Mouse (Mus musculus): Measurements from ENCODE around the gene Pdhb.

Gene Pdhb

GRCm38 (mm10) chr14:8172507-8173410 lies at the start of gene Pdhb:
TSS of gene Pdhb (minus strand) at chr14:8173025.
- in situ Hi-C loops (cut with MboI, MseI), result no loop called here

GRCm38 (mm10) chr14:8222561-8222960 lies 49.7 kb upstream of the Pdhb start:
- in situ Hi-C loops (cut with MboI, MseI), result no loop called here

GRCm38 (mm10) chr14:8220912-8221311 lies 48.1 kb upstream of the Pdhb start:
- in situ Hi-C loops (cut with MboI, MseI), result no loop called here

GRCm38 (mm10) chr14:8220306-8220705 lies 47.5 kb upstream of the Pdhb start:
- in situ Hi-C loops (cut with MboI, MseI), result no loop called here

- in situ Hi-C loops (cut with MboI, MseI), result no loop called here
These were observed 47.1 kb upstream of the Pdhb start for GRCm38 (mm10) chr14:8219876-8220275.

DNA sequence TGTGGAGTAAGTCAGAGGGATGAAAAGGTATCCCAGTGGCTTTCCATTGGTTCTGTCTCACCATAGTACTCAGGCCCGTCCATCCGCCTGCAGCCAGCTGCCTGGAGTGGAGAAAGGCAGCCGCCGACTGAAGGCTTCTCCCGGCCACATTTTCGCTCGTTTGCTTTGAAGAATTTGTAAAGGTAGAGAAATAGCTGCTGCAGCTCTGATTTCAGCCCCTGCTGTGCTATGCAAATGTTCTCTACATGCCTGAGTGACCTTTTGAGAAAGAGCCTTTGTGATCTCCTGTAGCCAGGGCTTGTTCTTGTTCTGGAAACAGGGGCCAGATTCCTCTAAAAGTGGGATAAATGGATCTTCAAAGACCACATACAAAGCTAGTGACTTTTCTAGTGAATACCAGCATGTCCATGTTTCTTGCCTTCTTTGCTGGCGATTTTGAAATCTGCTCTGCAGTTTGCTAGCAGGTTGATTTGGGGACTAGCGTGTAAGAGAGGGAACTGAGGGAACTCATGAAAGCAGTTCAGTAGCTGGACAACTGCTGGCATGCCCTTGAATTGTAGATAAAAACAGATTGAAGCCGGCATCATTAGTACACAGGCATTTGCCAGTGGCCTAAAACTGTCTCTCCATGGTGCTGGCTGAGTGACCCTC lies 46.0 kb upstream of the Pdhb start:
- in situ Hi-C loops (cut with MboI, MseI), result no loop called here

DNA sequence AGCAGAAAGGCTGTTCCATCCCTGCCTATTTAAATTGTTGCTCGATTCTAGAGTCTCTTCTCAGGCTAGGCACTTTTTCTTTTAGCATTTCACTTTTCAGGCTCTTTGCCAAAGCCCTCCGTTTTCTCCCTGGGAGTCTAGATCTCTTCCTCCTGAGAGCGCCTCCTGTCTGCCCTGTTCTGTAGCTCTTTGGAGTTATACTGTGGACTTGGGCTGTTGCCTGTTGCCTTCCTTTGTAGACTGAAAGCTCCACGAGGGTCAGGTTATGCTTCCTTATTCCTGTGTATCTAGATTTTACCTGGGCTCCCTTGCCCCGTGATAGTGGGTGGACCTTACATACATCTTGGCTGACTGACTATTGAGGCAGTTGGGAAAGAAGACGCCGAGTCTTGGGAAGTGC lies 45.4 kb upstream of the Pdhb start:
- in situ Hi-C loops (cut with MboI, MseI), result no loop called here

- in situ Hi-C loops (cut with MboI, MseI), result no loop called here
These were observed 43.3 kb upstream of the Pdhb start for GRCm38 (mm10) chr14:8216100-8216499.

DNA sequence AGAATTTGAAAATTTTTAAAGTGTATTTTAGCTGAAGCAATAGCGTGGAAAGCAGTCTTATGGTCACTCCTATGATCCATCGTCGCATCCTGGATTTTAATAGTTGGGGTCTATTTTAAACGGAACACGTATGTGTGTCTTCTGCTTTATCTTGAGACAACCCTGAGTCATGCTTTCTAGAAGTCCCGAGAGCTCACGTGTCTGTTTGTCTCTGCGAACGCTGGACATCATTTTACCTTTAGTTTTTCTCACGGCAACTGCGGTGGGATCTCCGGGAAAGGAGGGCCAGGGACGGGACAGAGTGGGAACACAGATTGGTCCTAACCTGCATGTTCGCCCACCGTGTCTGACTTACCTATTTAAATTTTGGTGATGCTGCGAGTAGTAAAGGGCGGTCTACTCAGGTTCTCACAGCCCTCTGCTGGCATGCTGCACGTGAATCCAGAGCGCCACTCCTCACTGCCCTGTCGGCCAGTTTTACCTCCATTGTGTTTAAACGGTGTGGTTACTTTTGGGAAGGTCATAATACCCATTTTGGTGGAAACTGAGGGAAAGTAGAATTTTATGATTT lies 42.5 kb upstream of the Pdhb start:
- in situ Hi-C loops (cut with MboI, MseI), result no loop called here

DNA sequence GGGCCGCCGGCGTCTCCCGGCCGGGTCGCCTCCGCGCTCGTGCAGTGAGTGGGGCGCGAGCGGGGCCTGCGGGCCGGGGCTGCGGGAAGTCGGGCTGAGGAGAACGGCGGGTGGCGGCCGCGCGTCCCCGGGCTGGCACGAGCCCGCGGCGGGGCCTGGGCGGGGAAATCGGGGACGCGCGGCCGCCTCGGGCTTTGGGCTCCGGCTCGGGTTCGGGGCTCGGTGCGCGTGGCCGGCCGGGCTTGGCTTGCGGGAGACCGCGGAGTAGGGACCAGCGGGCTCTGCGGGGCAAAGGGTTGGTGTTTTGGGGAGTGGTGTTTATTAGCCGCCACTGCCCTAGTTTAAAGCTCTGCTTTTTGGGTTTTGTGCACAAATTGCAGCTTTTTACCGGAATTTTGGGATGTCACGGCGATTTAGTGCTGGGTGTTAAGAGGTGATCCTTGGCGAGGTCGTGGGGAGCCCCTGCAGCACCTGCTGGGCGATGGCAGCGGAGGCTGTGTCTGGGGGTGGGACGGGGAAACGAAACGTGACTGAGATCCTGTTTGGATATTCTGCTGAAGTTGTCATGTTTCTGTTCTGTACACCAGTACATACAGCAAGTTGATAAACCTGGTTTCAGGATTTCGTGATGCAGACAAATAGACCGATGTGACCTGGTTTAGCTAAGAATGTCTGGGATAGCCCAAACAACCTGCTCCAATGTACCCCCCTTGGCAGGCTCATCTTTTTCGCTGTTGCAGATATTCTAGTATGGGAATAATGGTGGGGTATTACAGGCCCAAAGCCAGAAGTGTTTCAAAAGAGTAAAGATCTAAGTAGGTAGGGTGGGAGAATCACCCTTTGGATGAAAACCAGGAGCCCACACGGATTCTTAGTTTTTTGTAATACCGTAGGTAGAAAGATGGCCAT lies 41.7 kb upstream of the Pdhb start:
- in situ Hi-C loops (cut with MboI, MseI), result loop anchor here in 1 of 2 experiments (5.0 kb wide), 1 partner anchor 37 kb away; no protein-coding TSS in a partner anchor

DNA sequence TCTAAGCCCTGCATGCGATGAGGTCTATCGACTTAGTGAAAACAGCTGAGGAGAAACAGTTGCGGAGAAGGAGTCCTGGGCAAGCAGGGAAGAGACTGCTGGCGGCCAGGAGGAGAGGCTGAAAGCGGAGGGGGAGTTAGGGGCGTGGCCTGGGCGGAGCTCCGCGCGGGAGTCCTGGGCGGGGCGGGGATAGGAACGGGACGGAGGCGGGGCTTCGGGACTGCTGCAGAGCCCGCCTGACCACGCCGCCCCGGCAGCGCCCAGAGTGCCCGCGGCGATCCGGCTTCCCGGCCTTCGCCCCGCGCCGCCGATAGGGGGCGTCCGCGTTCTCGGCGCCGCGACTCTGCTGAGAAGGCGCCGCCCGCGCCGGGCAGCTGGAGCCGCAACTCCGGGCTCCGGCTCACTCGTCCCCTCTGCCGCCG lies 41.0 kb upstream of the Pdhb start, which contains the start of gene Kctd6:
Gene Kctd6, plus strand, starts transcription at position 338 of the 422 bp plus-strand sequence.
- in situ Hi-C loops (cut with MboI, MseI), result loop anchor here in 1 of 2 experiments (5.0 kb wide), 1 partner anchor 37 kb away; no protein-coding TSS in a partner anchor

DNA sequence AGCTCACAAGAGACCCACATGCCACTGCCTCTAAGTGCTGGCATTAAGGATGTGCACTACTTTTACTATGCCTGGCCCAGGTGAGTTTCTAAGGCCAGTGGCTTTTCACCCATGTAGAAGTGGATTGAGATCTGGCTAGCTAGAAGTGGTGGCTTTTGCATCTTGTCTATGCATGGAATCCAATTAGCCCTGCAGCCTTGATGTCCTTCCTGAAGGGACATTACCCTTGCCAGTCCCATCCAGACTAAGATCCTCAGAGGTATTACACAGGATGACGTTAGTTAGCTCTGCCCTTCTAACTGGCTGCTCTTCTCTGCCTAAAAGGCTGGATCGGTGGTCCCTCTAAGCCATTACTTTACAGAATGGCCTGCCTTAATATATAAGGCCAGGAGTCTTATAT lies 40.2 kb upstream of the Pdhb start:
- in situ Hi-C loops (cut with MboI, MseI), result loop anchor here in 1 of 2 experiments (5.0 kb wide), 1 partner anchor 36 kb away; no protein-coding TSS in a partner anchor

DNA sequence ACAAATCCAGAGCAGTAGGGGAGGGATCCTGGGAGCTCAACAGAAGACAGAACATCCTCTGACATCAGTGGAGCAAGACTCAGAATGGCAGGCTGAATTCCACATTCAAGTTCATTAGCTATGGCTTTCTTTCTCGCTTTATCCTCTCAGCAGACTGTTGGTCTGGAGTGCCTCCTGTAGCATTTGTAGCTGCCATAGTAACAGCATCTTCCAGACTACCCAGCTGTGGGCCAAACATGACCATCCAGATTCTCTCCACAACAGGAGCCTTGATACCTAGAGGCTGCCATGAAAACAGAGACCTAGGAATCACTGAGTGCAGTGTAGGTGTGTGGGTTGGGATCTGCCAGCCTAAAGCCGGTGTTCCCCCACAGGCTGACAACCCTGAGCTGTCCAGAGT lies 37.1 kb upstream of the Pdhb start:
- in situ Hi-C loops (cut with MboI, MseI), result loop anchor here in 1 of 2 experiments (5.0 kb wide), 1 partner anchor 33 kb away; no protein-coding TSS in a partner anchor

DNA sequence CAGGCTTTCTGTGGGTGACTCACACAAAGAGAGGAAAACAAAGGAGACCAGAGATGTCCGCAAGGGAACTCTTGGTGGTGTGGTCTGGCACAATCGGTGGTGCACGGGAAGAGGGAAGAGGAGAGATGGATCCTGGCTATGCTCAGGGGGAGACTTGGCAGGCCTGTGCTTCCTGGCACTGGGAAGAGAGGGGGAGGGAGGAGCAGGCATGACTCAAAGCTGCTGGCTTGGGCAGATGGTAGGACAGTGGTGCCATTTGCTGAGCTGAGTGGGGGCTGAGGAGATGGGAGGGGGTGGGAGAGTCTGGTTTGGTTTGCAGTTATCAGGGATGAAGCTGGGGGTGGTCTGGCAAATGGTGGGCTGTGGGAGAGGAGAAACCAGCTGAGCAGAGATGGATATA lies 36.1 kb upstream of the Pdhb start:
- in situ Hi-C loops (cut with MboI, MseI), result no loop called here

GRCm38 (mm10) chr14:8207543-8207942 lies 34.7 kb upstream of the Pdhb start:
- in situ Hi-C loops (cut with MboI, MseI), result no loop called here

DNA sequence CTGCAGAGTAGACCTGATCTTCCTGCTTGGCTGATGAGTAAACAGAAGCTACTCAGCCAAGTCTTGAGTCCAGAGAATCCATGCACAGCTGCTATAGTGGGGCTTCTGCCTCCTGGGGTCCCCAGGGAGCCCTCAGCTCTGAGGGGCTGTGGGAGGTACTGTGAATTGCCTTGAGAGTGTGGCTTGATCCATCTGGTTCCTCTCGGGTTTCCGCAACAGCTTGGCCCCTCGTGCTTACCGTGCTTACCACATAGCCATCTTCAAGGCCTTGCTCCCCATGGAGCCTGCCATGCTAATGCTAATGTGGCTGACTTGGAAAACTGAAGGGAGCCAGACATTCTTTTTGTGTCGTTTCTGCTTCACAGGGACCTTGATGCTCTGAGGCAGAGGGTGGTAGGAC lies 34.3 kb upstream of the Pdhb start:
- in situ Hi-C loops (cut with MboI, MseI), result no loop called here

DNA sequence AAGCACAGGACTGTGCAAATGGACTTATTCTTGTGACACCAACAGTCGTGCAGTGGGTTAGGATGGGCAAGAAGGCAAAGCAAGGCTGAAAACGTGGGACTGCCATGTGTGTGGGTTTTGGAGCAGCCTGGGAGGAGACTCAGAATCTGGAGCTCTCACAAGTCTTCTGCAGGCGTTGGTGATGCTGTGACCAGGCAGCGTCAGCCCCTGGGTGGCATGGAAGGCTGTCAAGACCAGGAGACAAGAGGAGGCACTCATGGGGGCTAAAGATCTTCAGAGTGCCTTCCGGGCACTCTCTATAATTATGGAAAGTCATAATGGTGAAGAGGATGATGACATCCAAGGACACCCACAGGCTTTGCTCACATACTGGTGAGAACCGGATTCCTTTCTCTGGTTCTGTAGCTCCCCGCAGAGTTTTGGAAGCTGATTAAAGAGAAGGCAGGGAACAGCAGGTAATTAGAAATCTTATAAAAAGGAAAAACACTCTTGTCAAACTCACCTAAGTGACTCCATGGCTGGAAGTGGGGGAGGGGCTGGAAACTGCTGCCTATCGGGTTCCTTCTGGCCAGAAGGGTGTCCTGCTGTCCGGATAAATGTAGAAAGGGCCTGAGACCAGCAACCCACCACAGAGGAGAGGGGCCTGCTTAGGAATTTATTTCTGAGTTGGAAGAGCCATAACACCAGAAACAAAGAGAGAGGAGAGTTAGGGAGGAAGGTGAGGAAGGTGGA lies 33.5 kb upstream of the Pdhb start:
- in situ Hi-C loops (cut with MboI, MseI), result no loop called here

- in situ Hi-C loops (cut with MboI, MseI), result no loop called here
These were observed 28.9 kb upstream of the Pdhb start for GRCm38 (mm10) chr14:8201715-8202114.

- in situ Hi-C loops (cut with MboI, MseI), result no loop called here
These were observed 27.9 kb upstream of the Pdhb start for GRCm38 (mm10) chr14:8200769-8201168.

GRCm38 (mm10) chr14:8192727-8193126 lies 19.9 kb upstream of the Pdhb start:
- in situ Hi-C loops (cut with MboI, MseI), result no loop called here
